Mouse (Mus musculus) ovary, postnatal 14 days (tissue): ENCODE measurements at regions not wholly inside any gene's neighbourhood (a gene's known extent, or its start where the extent isn't known, plus 50 kb on each side); places are given as distances from the start of the nearest gene placed in this dataset.
A peak's percentile ranks its signal among the peaks of the same experiment; 100 is the strongest.

Source experiments
- DNase-seq: peaks from one replicate; pipeline ENCODE4 v3.0.0; 2022; ENCODE audit warnings: low spot score

DNA sequence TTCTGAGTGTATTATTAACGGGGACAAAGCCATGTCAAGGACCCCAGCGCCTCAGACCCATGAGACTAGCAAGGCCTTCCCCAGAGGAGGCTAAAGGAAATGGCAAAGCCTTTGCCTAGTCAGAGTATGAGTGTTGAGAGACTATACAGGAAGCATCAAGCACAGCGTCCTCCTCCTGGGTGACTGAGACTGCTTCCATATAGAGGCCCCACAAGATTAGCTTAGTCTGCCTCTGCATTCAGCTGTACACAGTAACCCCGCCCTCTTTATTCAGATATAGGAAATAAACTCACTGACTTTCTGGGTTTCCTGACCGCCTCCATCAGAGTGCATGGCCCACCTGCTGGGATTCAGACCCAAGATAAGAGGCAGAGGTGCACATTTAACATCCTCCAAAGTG is 192.8 kb upstream of the Hes1 start:
- DNase-seq = no peak

- DNase-seq = no peak
Measured at GRCm38 (mm10) chr16:29876196-29876595, 188.0 kb upstream of the Hes1 start.

DNA sequence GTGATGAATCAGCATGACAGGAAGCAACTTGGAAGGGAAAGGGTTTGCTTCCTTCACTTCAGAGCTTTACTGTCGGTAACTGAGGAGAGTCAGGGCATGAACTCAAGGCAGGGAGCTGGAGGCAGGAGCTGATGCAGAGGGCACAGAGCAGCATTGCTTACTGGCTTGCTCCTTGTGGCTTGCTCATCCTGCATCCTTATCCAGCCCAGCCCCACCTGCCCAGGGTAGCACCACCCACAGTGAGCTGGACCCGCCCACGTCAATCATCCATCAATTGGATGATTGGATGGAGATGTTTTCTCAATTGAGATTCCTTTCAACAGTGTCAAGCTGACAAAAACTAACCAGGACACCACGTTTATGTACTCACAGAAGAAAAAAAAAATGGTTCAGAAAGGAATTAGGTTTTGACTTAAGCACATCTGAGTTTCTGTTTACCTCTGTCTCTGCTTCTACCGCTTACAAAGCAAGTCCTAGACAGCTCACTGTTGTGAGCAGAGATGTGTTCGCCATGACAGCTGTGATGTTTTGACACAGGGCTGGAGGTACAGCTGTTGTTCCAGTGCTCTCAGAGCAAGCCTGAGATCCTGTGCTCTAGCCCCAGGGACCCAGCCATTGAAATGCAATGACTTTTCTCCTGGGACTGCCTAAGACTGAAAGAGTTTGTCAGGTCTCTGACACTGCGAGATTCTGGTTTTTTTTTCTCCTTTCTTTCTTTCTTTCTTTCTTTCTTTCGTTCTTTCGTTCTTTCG is 186.6 kb upstream of the Hes1 start:
- DNase-seq = no peak

DNA sequence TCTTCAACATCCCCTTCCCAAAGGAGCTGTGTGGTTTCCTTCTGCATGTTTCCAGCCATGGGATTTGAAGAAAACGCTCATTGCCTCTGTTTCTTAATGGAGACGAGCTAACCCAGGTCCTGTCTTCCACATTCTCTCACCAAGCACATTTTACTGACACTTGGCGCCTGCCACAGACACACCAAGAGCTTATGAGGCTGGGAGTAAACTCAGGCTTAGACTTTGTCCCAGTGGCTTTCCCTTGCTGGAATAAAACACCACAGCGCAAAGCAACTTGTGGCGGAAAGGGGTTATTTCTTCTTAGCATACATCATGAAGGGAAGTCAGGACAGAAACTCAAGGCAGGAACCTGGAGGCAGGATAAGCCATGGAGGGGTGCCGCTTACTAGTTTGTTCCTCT is 184.5 kb upstream of the Hes1 start:
- no peak for DNase-seq

GRCm38 (mm10) chr16:29881497-29881896 is 182.7 kb upstream of the Hes1 start:
- DNase-seq = no peak

GRCm38 (mm10) chr16:29882226-29882972 is 181.8 kb upstream of the Hes1 start:
- DNase-seq = peak; percentile 53

- no peak for DNase-seq
Measured at GRCm38 (mm10) chr16:29883252-29883992, 180.8 kb upstream of the Hes1 start.

DNA sequence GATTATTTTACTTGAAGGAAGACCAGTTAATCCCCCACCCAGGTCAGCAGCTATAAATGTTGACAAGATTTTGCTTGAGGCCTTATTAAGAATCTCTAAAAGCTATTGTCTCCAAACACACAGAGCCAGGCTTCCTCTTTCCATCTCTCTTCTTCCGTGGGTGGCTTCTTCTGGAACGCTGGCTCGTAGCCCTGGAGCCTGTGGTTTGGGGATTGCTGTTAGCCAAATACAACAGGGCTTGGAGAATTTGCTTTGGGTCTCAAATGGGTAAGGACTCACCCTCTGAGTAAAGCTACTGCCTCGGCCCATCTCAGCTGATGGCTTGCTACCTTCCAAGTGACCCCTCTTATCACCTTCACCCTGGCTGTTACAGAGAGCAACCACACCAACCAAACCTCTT is 179.3 kb upstream of the Hes1 start:
- DNase-seq = no peak

DNA sequence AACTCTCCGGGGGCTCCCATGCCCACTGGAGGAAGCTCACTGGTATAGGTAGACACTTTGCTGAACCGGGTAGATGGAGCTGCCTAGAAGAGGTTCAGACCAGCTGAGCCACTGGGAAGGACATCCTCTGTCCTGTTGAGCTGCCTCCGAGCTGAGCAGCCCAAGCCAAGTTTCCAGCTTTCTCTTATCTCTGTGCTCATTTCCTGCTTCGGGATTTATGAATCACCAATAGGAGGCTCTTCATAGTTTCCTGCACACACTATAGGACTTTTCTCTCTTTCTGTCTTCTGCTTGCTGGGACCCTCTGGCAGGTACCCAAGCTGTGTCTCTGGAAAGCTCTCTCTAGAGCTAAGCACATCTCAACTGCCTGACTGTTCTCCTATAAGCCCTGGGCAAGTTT is 177.4 kb upstream of the Hes1 start:
- no peak for DNase-seq

DNA sequence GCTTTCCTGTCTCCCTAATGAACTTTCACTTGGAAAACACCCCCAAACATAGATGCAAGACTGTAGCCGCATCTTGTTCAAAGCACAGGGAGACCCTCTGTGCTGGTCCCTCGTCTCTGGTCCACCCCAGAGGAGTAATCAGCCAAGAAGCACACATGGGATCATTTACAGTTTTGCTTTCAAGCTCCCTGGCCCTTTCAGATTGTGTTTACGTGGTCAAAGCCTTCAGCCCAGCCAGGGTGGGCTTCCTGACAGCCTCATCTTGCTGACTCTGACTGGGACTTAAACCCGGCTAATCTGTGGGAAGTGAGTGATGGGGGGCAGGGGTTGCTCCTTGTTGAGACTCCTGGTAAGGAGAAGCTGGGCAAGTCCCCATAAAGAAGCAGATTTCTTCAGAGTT is 174.8 kb upstream of the Hes1 start:
- no peak for DNase-seq

DNA sequence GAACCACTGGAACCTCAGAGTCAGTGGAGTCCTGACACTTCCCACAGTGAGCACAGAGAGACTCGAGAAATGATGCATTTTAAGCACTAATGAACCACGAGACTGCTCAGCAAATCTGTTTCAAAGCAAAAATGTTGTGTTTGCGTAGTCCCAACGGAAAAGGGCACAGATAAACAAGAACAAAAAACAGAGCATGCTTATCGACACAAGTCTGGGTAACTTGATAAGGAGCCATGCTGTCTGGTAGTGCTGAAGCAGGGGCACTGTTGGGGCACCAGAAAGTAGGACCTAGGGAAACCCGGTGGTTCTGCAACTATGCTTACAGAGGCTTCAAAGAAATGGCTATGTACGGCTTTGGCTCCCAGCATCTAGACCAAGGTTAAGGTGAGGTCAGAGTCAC is 172.7 kb upstream of the Hes1 start:
- DNase-seq = no peak

- DNase-seq = no peak
Measured at GRCm38 (mm10) chr16:29893871-29894828, 170.0 kb upstream of the Hes1 start.

DNA sequence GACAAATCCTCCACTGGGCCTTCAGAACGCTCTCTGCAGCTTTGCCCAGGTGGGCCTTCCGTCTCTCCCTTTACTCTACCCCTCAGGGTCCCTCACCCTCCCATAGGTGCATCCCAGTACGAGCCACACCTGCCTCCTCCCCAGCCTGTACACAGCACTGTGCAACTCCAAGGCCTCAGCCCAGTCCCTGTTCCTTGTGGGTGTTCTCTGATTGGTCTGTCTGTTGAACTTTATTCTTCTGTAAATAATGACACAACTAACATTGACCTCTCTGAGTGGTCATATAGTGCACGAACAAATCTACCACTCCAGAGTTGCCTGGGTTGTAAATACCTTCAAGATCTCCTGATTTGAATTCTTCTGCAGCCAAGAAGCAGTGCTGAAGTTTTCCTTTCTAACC is 167.8 kb upstream of the Hes1 start:
- no peak for DNase-seq

DNA sequence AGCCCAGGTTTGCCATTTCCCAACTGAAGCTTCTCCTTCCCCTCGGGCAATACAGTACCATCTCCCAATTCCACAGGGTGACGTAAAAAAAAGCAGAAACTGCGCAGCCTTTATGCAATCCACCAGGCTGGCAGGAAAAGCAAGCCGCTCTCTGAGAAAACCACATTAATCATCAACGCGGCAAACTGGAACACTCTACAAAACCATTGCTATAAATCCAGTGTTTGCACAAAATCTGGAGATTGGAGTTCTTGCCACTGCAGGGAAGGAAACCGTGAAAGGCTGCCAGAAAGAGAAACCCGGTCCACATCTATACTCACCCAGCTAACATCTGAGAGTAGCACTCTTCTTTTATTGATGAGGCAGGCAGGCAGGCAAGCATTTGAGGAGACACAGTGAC is 160.7 kb upstream of the Hes1 start:
- DNase-seq = no peak

DNA sequence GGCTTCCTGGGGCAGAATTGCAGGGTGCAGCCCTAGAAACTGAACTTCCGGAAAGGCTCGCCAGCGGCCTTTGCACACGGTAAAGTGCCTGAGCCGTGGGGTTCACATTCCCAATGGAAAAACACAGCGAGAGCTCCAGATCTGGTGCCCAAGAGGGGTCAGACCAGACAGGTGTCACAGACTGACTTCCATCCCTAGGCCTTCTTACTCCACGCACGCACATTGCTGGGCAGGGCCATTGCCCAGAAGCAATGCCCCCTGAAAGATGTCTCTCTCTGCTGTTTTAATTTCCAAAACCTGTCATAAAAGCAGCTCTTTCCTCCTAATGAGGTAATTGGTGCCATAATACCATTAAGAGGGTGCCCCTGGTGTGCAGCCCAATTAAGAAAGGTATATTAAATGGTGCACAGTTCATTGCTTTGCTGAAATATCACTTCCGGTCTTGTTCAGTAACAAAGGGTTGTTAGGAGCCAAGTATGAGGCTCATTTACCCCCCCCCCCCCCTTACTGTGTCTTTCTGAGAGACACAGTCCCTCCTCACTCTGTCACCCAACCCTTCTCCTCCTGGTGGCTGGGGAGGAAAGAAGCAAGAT is 159.9 kb upstream of the Hes1 start:
- DNase-seq = no peak

DNA sequence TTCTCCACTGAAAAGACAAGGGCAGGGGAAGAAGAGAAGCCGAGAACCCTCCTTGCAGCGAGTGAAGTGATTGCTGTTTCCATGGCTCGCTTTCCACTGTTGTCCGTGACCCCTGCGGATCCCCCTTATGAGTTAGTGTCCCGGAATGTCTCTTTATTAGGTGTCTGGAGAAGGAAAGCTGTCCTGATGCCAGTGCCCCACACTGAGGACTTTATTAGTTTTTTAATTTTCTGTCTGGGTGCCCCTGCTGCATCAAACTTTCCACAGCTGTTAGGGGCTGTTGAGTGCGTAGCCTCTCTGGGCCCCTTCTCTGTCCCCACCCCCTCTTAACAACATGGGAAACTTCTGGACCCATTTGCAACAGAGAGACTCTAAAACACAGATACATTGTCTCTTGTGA is 156.9 kb upstream of the Hes1 start:
- DNase-seq = no peak

DNA sequence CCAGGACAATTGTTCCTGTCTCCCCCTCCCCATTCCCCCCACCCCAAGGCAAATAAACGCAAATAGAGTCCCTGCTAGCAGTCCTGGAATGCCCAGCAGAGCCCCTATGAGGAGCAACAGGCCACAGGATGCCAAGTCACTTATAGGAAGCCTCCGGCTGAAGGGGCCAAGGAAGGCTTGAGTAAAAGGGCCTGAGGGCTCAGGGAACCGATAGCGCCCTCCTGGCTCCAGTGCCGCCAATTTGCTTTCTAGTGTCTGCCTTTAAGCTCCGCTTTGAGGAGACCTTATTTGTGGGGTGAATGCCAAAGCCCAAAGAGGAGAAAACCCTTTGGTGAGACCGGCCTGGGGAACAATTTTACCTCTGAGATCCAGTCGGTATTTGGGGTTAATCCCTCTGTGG is 156.2 kb upstream of the Hes1 start:
- DNase-seq = no peak

GRCm38 (mm10) chr16:29909923-29910465 is 154.2 kb upstream of the Hes1 start:
- no peak for DNase-seq

DNA sequence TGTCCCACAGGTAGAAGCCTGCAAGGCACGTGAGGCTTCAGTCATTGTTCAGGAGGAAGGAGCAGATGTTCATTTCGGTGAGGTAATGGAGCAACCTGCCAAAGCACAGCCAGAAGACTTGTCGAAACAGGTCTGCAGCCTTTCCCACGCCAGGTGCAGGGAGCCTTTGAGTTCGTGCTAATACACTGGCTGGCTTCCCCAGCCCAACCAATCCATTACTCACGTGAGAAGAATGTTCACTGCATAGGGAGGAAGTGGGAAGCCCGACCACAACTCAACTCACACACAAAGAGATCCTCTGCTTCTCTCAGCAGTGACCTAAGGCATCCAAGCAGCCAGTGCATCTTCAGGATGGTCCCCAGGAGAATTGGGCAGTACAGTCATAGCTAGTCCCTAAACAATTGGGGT is 153.0 kb upstream of the Hes1 start:
- no peak for DNase-seq

DNA sequence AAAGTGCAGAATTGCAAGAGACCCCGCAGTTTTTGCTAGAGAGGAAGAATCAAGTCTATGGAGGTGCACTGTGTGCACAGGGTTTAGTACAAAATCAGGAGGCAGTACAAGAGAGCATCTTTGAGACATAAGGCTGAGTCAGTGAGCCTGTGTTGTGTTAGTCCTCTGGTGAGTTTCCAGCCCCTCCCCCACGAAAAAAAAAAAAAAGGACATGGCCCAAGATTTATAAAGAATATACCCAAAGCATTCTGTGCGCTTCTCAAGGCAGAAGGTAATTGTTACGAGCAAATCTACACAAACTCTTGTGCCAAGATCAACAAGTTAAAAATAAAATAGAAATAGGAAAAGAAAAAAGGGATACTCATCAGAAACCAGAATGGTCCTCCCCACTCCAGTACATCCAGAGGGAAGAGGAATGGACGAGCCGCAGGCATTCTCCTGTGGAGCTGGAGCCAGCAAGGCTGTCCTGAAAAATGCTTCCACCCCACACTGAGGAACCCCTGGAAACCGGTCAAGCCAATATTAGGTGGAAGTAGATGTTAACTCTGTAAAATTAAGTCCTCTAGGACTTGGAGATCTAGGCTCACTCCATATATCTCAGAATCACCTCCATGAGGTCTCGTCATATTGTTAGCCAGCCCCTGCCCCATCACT is 150.7 kb upstream of the Hes1 start:
- DNase-seq = no peak

GRCm38 (mm10) chr16:29915346-29915745 is 148.8 kb upstream of the Hes1 start:
- DNase-seq = peak; percentile 81
